Mouse (Mus musculus): ENCODE data around the gene Brwd3.
A peak's percentile ranks its signal among the peaks of the same experiment; 100 is the strongest.

The Brwd3 gene

DNA sequence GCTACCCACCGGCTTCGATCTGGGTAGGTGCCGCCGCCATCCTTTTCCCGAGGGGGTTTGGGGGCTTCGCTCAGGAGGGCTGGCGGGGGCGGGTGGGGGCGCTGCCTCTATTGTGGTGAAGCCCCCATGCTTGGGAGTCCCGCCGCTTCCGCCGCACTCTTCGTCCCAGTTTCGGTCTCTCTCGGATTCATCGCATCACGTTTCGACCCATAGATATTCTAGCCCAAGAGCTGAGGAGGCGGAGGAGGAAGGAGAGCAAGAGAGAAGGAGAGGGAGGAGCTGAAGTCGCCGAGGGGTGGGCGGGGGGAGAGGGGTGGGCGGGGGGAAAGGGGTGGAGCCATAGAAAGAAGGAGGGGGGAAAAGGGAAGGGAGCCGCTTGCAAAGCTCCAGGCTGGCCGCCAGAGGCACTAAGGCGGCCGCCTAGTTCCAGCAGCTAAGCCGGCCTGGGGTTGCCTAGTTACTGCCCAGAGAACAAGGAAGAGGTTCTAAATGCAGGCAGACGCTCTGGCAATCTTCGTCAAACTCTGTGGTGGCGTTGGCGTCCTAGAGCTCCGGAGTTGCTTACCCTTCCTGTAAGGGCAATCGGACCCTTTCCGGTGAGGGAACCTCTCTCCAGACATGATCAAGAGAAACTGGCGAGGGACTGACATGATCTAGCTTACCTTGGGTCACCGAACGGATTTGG, at the start of gene Brwd3:
Gene Brwd3, minus strand, starts transcription at position 283 of the 685 bp plus-strand sequence.
- DNase-seq (ENCODE audit: low spot score): peak; percentile 88

GRCm38 (mm10) chrX:108862632-108863031, 28.5 kb upstream of the Brwd3 start:
- no peak for DNase-seq (ENCODE audit: low spot score)

DNA sequence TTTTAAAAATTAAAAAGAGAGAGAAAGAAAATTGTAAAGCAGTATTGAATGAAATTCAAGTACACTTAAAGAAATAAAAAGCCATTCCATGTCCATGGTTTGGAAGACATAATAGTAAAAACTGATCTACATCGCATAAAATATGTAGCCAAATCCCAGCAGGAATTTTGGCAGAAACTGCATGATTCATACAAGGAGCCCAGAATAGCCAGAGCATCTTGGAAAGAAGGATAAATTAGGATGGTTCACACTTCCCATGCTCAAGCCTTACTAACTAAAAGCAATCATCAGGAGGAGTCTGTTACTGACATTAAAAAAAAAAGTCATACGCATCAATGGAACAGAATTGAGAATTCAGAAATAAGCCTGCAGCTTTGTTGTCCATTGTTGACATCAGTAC, 8.5 kb upstream of the Brwd3 start:
- no peak for DNase-seq (ENCODE audit: low spot score)

- no peak for DNase-seq (ENCODE audit: low spot score)
These were observed 2.2 kb upstream of the Brwd3 start for GRCm38 (mm10) chrX:108836416-108836815.

DNA sequence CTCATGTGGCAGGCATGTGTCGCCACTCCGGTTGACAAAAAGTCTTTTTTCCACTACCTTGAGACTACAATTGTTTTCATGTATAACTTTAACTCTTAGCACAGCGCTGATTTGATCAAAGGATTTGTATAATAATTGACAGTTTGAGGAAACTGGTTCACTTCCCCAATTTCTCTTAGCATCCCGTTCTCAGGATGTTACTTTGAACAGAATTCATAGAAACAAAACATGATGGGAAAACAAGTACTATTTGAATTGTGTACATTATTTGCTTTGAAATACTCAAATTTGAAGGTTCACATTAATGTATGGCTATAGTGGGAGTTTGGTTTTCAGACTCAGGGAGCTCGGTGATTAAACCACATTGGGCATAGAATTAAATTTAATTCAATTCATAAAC, 1.1 kb upstream of the Brwd3 start:
- DNase-seq (ENCODE audit: low spot score): no peak

GRCm38 (mm10) chrX:108833381-108834020, 671 bp downstream of the Brwd3 start:
- peak; percentile 4 for DNase-seq (ENCODE audit: low spot score)

GRCm38 (mm10) chrX:108832674-108833189, 1.4 kb downstream of the Brwd3 start:
- DNase-seq (ENCODE audit: low spot score): peak; percentile 82

DNA sequence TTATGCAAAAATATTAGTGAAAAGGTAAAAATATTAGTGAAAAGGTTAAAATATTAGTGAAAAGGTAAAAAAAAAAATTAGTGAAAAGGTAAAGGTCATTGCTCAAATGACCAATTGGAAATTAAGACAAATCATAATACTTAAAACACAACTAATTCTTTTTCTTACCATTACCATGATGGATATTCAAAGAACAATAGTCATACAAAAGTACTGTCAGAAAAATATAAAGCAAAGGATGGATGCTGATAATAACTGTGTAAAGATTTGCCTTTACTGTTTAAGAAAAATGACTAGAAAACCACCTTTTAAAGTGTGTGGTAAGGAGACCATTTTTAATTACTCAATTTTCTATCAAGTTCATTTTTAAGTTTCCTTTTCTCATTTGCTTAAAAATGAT, 2.9 kb downstream of the Brwd3 start:
- no peak for DNase-seq (ENCODE audit: low spot score)

GRCm38 (mm10) chrX:108828111-108828510, 6.1 kb downstream of the Brwd3 start:
- DNase-seq (ENCODE audit: low spot score): no peak

GRCm38 (mm10) chrX:108797268-108797667, 36.9 kb downstream of the Brwd3 start:
- DNase-seq (ENCODE audit: low spot score): no peak

GRCm38 (mm10) chrX:108783724-108784123, 50.4 kb downstream of the Brwd3 start:
- DNase-seq (ENCODE audit: low spot score): no peak

GRCm38 (mm10) chrX:108731755-108732154, 102.4 kb downstream of the Brwd3 start:
- peak; percentile 36 for DNase-seq (ENCODE audit: low spot score)

- no peak for DNase-seq (ENCODE audit: low spot score)
These were observed 104.6 kb downstream of the Brwd3 start for GRCm38 (mm10) chrX:108729564-108729963.

DNA sequence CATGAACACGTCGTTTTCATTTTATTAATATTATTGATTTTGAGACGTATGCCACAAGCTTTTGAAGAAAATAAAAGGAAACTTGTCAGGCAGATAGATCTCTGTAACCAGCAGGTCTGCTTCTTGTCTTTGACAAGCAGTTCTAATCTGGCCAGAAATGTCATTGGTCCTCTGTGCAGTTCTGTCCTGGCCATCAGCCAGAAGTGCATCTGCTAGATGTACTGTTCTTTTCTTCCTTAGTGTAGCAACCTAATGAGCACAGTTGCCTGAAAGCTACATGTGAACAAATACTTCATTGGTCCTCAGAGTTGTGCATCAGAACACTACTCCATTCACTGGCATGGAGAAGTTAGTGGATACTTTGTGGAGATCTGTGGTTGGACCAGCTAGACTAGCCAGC, 105.1 kb downstream of the Brwd3 start:
- DNase-seq (ENCODE audit: low spot score): no peak

- DNase-seq (ENCODE audit: low spot score): no peak
These were observed 105.8 kb downstream of the Brwd3 start for GRCm38 (mm10) chrX:108728334-108728733.

- DNase-seq (ENCODE audit: low spot score): no peak
These were observed 109.9 kb downstream of the Brwd3 start for GRCm38 (mm10) chrX:108724241-108724640.

DNA sequence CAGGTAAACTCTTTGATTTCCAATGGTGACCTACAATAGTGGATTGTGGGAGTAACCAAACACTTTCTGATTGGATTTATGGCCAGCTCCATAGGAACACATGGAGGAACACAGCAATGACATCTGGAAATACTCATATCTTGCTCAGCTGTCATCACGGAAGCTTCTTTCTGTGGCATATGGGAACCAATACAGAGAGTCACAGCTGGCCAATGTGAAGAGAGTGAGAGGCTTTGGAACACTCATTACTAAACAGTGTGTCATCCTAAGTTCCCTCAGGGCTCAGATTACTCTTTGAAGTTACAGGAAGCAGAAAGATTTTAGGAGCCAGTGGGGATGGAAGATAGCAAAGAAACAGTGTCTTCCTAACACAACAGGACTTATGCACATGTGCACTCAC, 111.7 kb downstream of the Brwd3 start:
- no peak for DNase-seq (ENCODE audit: low spot score)

DNA sequence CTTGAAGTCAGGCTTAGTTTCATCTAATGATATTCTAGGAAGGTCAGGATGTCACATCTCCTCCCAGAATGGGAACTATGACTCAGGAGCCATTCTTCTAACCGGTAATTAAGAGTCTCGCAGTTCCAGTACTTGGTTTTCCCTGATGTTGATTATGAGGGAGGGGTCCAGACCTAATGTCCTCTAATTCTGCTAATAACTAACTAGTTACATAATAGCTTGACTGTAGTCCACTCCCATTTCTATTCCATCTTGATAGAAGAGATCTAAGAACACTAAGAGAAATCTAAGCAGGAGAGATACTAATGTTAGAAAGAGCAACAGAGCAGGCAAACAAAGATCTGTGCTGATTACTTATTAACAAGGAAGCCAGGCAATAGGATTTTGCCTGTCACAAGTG, 129.9 kb downstream of the Brwd3 start:
- no peak for DNase-seq (ENCODE audit: low spot score)
